Mouse (Mus musculus): ENCODE measurements around the gene Vmn1r219. TPM values are rescaled to one million over a fixed set of nuclear protein-coding genes. Genes with fewer than 3 reads are reported as not detected.
"Not testable (repeated sequence)": the region's sequence is repeated elsewhere in the genome, so short reads cannot be mapped to it uniquely, and the experiment has no call there.

The Vmn1r219 gene
- polyA plus RNA-seq (2016; fragmentation: Nextera tagmentation; extraction: Ambion mirVana): 0.03 TPM in 1 of 2 replicates, not detected in the other

DNA sequence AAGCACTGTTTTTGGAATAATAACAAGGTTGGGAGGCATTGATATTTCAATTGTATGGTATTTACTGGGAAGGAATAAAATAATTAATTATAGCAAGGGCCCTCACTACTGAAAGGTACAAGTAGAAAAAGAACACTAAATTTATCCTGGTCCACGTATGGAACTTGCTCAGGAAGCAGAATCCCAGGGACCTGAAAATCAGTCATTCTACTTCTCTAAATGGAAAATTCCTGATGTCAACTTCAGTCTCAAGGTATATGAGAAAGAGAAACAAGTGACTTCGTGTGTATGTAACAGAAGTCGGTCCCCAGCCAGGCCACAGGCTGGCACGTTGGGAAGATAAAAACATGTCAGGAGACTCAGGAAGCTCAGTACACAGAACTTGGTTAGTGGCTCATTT is at the start of gene Vmn1r219:
TSS of gene Vmn1r219 (plus strand) at position 301 of the 400 bp plus-strand sequence.
- Histone ChIP-seq H3K27me3 (ENCODE audit: insufficient read depth, poor library complexity, severe bottlenecking) (no peaks in the 10 kb centered on the region), H3K9me3 (no peaks in the 10 kb centered on the region), H3K36me3 (no peaks in the 10 kb centered on the region), H3K27ac (no peak within 1 kb of the TSS), H3K4me1 (replicated peaks) (peaks cover 7% of the 10 kb centered on the region), H3K4me3 (no peak within 1 kb of the TSS)
- 83% methylated on average over 4 of the region's 4 CpGs for WGBS
- no peak for DNase-seq (ENCODE audit: low spot score)

DNA sequence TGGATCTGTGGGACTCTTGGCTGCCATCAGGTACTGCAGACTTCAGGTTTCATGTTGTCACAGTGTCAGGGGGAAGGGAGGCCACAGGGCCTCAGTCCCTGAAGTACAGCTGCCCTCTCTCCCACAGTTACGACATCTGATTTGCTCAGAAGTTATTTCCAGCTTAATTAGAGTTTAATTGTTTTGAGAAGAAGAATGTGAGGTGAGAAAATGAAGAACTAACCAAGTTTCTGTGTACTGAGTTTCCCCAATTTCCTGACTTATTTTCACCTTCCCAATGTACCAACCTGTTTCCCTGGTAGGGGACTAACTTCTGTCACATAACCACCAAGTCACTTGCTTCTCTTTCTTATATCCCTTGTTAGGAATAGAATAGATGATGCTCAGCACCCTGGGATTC is 41.0 kb upstream of the Vmn1r219 start, which contains the start of gene Vmn1r217:
TSS of gene Vmn1r217 (minus strand) at position 101 of the 400 bp plus-strand sequence.
- not testable (repeated sequence) for H3K27me3 ChIP-seq (ENCODE audit: insufficient read depth, poor library complexity, severe bottlenecking)
- WGBS: 86% methylated on average over 1 of the region's 1 CpGs

DNA sequence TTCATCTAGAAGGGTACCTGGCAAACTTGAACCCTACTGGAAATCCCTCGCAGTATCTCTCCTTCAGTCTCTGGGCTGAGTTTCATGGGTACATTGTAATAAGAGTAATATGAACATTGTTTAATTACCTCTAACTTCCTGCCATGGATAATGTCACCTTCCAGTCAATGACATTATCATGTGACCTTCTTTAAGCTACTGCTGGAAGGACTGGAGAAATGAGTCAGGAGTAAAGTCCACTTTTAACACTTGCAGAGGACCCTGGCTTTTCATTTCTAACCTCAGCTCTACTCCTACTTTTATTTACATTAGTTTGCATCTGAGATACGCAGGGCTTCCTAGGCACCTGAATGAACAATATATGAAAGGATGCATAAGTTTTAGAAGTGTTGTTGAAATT is 38.5 kb upstream of the Vmn1r219 start:
- Histone ChIP-seq H3K27ac (no peak overlapping the region), H3K4me3 (no peak overlapping the region), H3K27me3 (ENCODE audit: insufficient read depth, poor library complexity, severe bottlenecking) (no peaks in the 10 kb centered on the region), H3K36me3 (no peaks in the 10 kb centered on the region), H3K9me3 (no peaks in the 10 kb centered on the region), H3K4me1 (replicated peaks) (no peaks in the 10 kb centered on the region)
- WGBS: 88% methylated on average over 2 of the region's 2 CpGs
- no peak for DNase-seq (ENCODE audit: low spot score)

More for the DNA sequence above, 41.0 kb upstream of the Vmn1r219 start, which contains the start of gene Vmn1r217:
- not testable (repeated sequence) for H3K27ac ChIP-seq; DNase-seq (ENCODE audit: low spot score); H3K4me1 ChIP-seq (replicated peaks); H3K36me3 ChIP-seq; H3K9me3 ChIP-seq; H3K4me3 ChIP-seq

DNA sequence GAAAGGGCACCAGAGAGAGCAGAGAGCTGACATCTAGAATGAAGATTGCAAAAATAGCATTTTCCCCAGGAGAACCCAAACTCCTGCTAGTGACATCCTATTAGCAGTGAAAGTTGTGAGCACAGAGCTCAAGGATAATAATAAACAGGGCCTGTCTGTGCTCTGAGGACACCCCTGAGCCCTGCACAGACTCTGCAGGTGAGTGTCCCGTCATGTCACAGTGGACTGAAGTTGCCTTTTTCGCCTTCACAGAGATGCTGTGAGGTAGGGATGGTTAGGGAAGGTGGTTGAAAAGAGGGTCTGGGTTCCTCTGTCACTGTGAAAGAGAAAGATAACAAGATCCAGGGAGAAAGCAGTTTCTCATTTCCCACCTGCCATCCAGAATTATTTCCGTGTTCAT is 26.0 kb upstream of the Vmn1r219 start, which contains the start of gene Vmn1r218:
TSS of gene Vmn1r218 (plus strand) at position 57 of the 400 bp plus-strand sequence.
- H3K27me3 ChIP-seq (ENCODE audit: insufficient read depth, poor library complexity, severe bottlenecking): no peaks in the 10 kb centered on the region
- H3K9me3 ChIP-seq: no peaks in the 10 kb centered on the region
- H3K27ac ChIP-seq: no peak within 1 kb of the TSS
- no peaks in the 10 kb centered on the region for H3K36me3 ChIP-seq
- no peak within 1 kb of the TSS for H3K4me3 ChIP-seq
- DNase-seq (ENCODE audit: low spot score): no peak
- H3K4me1 ChIP-seq (replicated peaks): no peaks in the 10 kb centered on the region
- 73% methylated on average over 3 of the region's 3 CpGs for WGBS

DNA sequence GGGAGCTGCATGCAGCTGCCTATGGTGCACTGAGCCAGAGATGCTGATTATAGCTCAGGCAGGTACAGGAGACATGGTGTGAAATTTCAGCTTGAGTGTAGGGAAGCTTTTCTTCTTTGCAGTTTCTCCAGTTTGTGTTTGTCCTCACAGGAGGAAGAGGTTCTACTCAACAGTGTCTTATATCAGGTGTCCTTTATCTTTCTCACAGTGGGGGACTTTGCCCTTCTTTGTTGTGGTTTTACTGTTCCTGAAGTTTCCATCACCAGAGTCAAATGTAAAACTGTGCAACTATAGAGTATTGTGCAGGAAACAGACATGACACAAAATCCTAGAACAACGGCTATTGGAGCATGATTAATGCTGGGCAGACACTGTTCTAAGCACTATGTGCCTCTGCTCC is 25.6 kb upstream of the Vmn1r219 start:
- Histone ChIP-seq H3K4me3 (no peak overlapping the region), H3K9me3 (no peaks in the 10 kb centered on the region), H3K27me3 (ENCODE audit: insufficient read depth, poor library complexity, severe bottlenecking) (no peaks in the 10 kb centered on the region), H3K27ac (no peak overlapping the region), H3K36me3 (no peaks in the 10 kb centered on the region), H3K4me1 (replicated peaks) (no peaks in the 10 kb centered on the region)
- 73% methylated on average over 1 of the region's 1 CpGs for WGBS
- no peak for DNase-seq (ENCODE audit: low spot score)

DNA sequence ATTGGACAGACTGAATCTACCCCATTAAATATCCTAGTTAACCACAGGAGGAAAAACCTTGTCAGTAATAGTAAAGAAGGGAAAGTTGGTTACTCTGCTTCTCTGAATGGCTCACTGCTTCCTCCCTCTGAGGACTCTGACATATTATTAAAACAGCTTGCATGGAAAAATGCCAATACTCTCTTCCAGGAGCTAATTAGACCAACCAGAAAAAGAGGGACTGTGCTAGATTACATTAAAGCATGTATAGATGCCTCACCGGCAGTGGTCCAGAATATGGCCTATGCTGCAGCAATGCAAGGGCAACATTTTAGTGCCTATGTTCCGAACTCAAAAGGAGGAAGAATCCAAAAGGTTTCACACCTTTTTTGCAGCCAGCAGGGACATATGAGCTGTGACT is 20.2 kb upstream of the Vmn1r219 start:
- no peaks in the 10 kb centered on the region for H3K27me3 ChIP-seq (ENCODE audit: insufficient read depth, poor library complexity, severe bottlenecking)
- H3K9me3 ChIP-seq: no peaks in the 10 kb centered on the region
- H3K27ac ChIP-seq: no peak overlapping the region
- no peak for DNase-seq (ENCODE audit: low spot score)
- no peaks in the 10 kb centered on the region for H3K36me3 ChIP-seq
- H3K4me1 ChIP-seq (replicated peaks): no peaks in the 10 kb centered on the region
- 94% methylated on average over 2 of the region's 2 CpGs for WGBS
- no peak overlapping the region for H3K4me3 ChIP-seq

DNA sequence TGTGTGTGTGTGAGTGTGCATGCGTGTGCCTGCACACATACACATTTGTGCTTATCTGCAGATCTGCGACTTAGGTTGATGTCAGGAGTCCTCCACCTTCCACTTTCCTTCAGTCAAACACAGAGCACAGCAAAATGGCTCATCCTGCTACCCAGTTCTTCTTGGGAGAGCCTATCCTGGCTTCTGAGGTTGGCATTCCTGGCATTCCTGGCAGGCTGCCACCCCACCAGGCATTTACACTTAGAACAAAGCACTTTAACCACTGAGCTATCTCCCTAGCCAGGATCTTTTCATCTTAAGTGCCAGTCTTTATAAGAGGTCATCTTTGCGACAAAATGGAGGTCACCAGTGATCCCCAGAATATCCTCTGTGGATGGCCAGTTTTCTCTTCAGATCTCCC is 1.3 kb upstream of the Vmn1r219 start:
- WGBS: 76% methylated on average over 3 of the region's 3 CpGs

DNA sequence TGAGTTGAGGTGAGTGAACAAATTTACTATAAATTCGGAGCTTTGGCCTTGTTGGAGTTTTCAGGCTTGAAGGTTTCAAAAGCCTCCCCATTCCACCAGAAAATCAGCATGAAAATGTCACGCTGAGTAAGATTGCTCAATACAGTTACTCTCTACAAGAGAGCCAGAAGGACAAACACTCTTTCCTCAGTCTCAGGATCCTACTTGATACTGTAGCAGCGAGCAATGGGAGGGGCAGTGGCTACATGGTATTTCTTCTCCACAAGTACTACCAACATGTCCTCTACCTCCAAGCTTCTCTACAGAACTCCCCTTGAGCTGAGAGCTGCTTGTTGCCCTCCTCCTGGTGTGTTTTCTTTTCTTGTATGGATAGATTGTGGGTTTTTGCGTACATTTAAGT is 7.4 kb downstream of the Vmn1r219 start:
- not testable (repeated sequence) for H3K27ac ChIP-seq
- 86% methylated on average over 4 of the region's 4 CpGs for WGBS

More for the DNA sequence above, 1.3 kb upstream of the Vmn1r219 start:
- Histone ChIP-seq H3K27ac (no peak overlapping the region), H3K4me3 (no peak overlapping the region), H3K4me1 (replicated peaks) (peaks cover 7% of the 10 kb centered on the region), H3K9me3 (no peaks in the 10 kb centered on the region), H3K36me3 (no peaks in the 10 kb centered on the region), H3K27me3 (ENCODE audit: insufficient read depth, poor library complexity, severe bottlenecking) (no peaks in the 10 kb centered on the region)
- DNase-seq (ENCODE audit: low spot score): no peak

DNA sequence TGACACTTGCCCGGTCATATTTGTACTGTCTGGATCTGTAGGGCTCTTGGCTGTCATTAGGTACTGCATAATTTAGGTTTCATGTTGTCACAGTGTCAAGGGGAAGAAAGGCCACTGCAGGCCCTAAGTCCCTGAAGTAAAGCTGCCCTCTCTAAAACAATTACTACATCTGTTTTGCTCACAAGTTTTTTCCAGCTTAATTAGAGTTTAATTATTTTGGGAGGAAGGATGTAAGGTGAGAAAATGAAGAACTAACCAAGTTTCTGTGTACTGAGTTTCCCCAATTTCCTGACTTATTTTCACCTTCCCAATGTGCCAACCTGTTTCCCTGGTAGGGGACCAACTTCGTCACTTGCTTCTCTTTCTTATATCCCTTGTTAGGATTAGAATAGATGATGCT is 28.8 kb downstream of the Vmn1r219 start, which contains the start of gene Vmn1r220:
TSS of gene Vmn1r220 (minus strand) at position 101 of the 400 bp plus-strand sequence.
- 0 out of 2 replicates have a peak, but pooled peaks cover 2% of the 10 kb centered on the region for H3K9me3 ChIP-seq
- 89% methylated on average over 2 of the region's 2 CpGs for WGBS
- H3K4me3 ChIP-seq: no peak within 1 kb of the TSS
- no peak for DNase-seq (ENCODE audit: low spot score)
- no peaks in the 10 kb centered on the region for H3K4me1 ChIP-seq (replicated peaks)
- H3K27me3 ChIP-seq (ENCODE audit: insufficient read depth, poor library complexity, severe bottlenecking): no peaks in the 10 kb centered on the region
- H3K36me3 ChIP-seq: no peaks in the 10 kb centered on the region
- no peak within 1 kb of the TSS for H3K27ac ChIP-seq

More for the DNA sequence above, 7.4 kb downstream of the Vmn1r219 start:
- DNase-seq (ENCODE audit: low spot score); H3K36me3 ChIP-seq; H3K27me3 ChIP-seq (ENCODE audit: insufficient read depth, poor library complexity, severe bottlenecking); H3K4me1 ChIP-seq (replicated peaks); H3K9me3 ChIP-seq; H3K4me3 ChIP-seq: not testable (repeated sequence)

DNA sequence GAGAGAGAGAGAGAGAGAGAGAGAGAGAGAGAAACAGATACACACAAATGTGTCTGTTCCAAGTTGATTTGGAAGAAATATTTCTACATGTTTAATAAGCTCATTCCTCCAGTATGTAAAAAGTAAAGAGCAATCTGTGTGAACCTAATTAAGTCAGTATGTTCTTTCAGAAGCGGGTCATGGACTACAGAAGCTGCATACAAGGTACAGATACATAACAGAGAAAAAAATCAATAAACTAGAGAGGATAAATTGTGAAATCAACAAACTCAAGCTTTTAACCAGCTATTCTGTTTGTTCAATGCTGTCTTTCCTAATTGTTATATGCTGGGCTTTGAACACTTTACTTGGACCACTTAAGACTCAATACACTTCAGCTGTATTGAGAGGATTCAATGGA is 44.8 kb downstream of the Vmn1r219 start:
- not testable (repeated sequence) for H3K36me3 ChIP-seq; H3K4me1 ChIP-seq (replicated peaks); H3K4me3 ChIP-seq; H3K27ac ChIP-seq; H3K27me3 ChIP-seq (ENCODE audit: insufficient read depth, poor library complexity, severe bottlenecking); H3K9me3 ChIP-seq; DNase-seq (ENCODE audit: low spot score)
- WGBS: 91% methylated on average over 1 of the region's 1 CpGs

DNA sequence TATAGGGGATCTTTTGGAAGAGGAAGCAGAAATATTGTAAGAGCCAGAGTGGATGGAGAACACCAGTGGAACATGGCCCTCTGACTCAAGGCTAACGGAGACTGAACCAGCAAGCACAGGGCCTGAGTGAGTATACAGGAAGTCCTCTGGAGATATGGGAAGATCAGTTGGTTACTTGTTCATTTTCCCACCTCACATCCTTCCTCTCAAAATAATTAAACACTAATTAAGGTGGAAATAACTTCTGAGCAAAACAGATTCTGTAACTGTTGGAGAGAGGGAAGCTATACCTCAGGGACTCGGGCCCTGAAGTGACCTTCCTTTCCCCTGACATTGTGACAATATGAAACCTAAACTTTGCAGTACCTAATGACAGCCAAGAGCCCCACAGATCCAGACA is 54.7 kb downstream of the Vmn1r219 start, which contains the start of gene Vmn1r221:
TSS of gene Vmn1r221 (plus strand) at position 301 of the 400 bp plus-strand sequence.
- not testable (repeated sequence) for H3K36me3 ChIP-seq; H3K4me3 ChIP-seq; H3K27ac ChIP-seq; H3K4me1 ChIP-seq (replicated peaks); DNase-seq (ENCODE audit: low spot score); H3K27me3 ChIP-seq (ENCODE audit: insufficient read depth, poor library complexity, severe bottlenecking); H3K9me3 ChIP-seq
- whole genome bisulfite sequencing: 89% methylated on average over 2 of the region's 2 CpGs

All from hindbrain, embryonic 10.5 days (tissue).